Mouse (Mus musculus) heart, embryonic 16.5 days (tissue): ENCODE results near the gene Nxph4. TPM values are rescaled to one million over a fixed set of nuclear protein-coding genes. Genes with fewer than 3 reads are reported as not detected.

ENCODE experiments used
- ATAC-seq: fragments of 200-750 bp; cut with Nextera tagmentation; replicated peaks from 2 replicates; pipeline ENCODE4 v1.8.0; 2017; ENCODE audit warnings: moderate number of reproducible peaks; ENCODE audit not compliant: insufficient read depth, low FRiP score; ENCODE audit errors: extremely low read depth
- H3K27ac ChIP-seq: fragments of 300-500 bp; sonication (generic); 2 replicates; pipeline ENCODE4 v1.5.1; 2014; ENCODE audit warnings: mild to moderate bottlenecking, low read length, control low read depth, moderate library complexity
- H3K27me3 ChIP-seq: fragments of 300-500 bp; sonication (generic); 2 replicates; pipeline ENCODE4 v1.6.1; 2014; ENCODE audit warnings: low read length, mixed read lengths; ENCODE audit not compliant: control insufficient read depth, insufficient read depth
- H3K36me3 ChIP-seq: fragments of 300-500 bp; sonication (generic); 2 replicates; pipeline ENCODE4 v1.6.1; 2014; ENCODE audit not compliant: control insufficient read depth, insufficient read depth
- H3K4me1 ChIP-seq: fragments of 300-500 bp; sonication (generic); 2 replicates; pipeline ENCODE4 v1.6.1; 2014; ENCODE audit warnings: low read length, mixed read lengths; ENCODE audit not compliant: control insufficient read depth, insufficient read depth
- H3K4me2 ChIP-seq: fragments of 300-500 bp; sonication (generic); 2 replicates; pipeline ENCODE4 v1.6.1; 2014; ENCODE audit warnings: low read depth, mild to moderate bottlenecking, control low read depth, low read length
- H3K4me3 ChIP-seq: fragments of 300-500 bp; sonication (generic); 2 replicates; pipeline ENCODE4 v1.5.1; 2014; ENCODE audit warnings: mild to moderate bottlenecking, control low read depth, low read length
- H3K9ac ChIP-seq: fragments of 300-500 bp; sonication (generic); 2 replicates; pipeline ENCODE4 v1.6.1; 2014; ENCODE audit warnings: low read length, control low read depth
- H3K9me3 ChIP-seq: fragments of 300-500 bp; sonication (generic); replicated peaks from 2 replicates; pipeline ENCODE4 v1.6.1; 2016; ENCODE audit warnings: low read length; ENCODE audit not compliant: control insufficient read depth
- WGBS: fragments of 180-500 bp; shearing (Covaris S2); extraction: QIAGEN DNeasy Blood & Tissue Kit; methylation state at CpG from one replicate; pipeline ENCODE4 v1.1.7; 2014; 5-methylcytosine and 5-hydroxymethylcytosine counted together
- polyA plus RNA-seq: library from polyadenylated mRNA; unstranded; fragments of >200 nt; fragmentation: Nextera tagmentation; extraction: Ambion mirVana; gene quantifications from 2 replicates; pipeline ENCODE4 v1.2.1, GENCODE M21; 2015

The Nxph4 gene
- polyA plus RNA-seq, 1 experiment from 2014 or later = 1.4 TPM

- Histone ChIP-seq H3K27me3 (no peaks in the 10 kb centered on the region), H3K27ac (no peak overlapping the region), H3K4me1 (no peaks in the 10 kb centered on the region), H3K9ac (no peak overlapping the region), H3K4me3 (no peak overlapping the region), H3K4me2 (no peak overlapping the region), H3K9me3 (no peaks in the 10 kb centered on the region), H3K36me3 (peaks cover 5% of the 10 kb centered on the region)
- 87% methylated on average over 17 of the region's 17 CpGs for WGBS
- ATAC-seq = no peak
Observed at GRCm38 (mm10) chr10:127570937-127571641, 36.7 kb upstream of the Nxph4 start.

- Histone ChIP-seq H3K27ac (0 out of 2 replicates have a peak overlapping the region, but pooled peaks have one; percentile 18), H3K27me3 (no peaks in the 10 kb centered on the region), H3K4me3 (no peak overlapping the region), H3K4me2 (no peak overlapping the region), H3K36me3 (peaks cover 3% of the 10 kb centered on the region), H3K4me1 (no peaks in the 10 kb centered on the region), H3K9me3 (no peaks in the 10 kb centered on the region), H3K9ac (no peak overlapping the region)
- 58% methylated on average over 6 of the region's 6 CpGs for WGBS
- ATAC-seq = no peak
Observed at GRCm38 (mm10) chr10:127570384-127570783, 36.0 kb upstream of the Nxph4 start.

- Histone ChIP-seq H3K4me3 (no peak overlapping the region), H3K36me3 (no peaks in the 10 kb centered on the region), H3K9me3 (no peaks in the 10 kb centered on the region), H3K27ac (no peak overlapping the region), H3K27me3 (no peaks in the 10 kb centered on the region), H3K4me1 (peaks cover 1% of the 10 kb centered on the region), H3K9ac (no peak overlapping the region), H3K4me2 (no peak overlapping the region)
- 0 out of 2 replicates have a peak, but pooled peaks have one; percentile 14 for ATAC-seq
- 18% methylated on average over 3 of the region's 3 CpGs for WGBS
Observed at GRCm38 (mm10) chr10:127569450-127569849, 35.1 kb upstream of the Nxph4 start.

DNA sequence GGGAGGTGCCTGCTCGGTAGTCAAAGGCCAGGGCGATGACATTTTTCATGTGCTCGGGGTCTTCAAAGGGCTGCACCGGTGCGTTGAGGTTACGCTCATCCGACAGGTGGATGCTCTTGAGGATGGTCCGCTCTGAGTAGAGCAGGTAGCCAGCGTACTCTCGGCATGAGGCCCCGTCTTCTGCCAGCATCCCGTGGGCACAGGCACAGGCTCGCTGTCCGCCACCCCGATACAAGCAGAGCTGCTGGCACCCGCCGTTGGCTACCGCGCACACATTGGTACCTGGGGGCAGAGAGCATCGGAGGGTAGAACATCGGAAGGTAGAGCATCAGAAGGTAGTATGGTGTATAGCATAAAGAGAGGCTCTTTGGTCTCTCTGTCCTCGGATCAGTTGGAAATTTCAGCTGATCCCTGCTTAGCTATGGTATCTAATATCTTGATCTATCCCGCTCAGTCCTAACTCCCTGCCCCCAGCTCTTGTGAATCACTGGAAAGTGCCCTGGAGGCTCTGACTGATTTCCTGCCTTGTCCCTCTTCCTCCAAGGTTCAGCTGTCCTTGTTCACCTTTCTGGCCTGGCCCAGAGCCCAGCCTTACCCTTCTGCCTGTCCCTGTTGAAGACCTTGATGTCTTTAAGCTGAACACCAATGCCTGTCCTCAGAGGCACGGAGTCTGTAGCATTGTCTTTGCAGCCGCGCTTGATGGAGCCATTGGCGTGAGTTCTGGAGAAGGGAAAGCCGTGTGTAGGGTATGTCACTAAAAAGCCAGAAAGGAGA, 32.4 kb upstream of the Nxph4 start:
- Histone ChIP-seq H3K36me3 (no peaks in the 10 kb centered on the region), H3K9me3 (no peaks in the 10 kb centered on the region), H3K4me2 (no peak overlapping the region), H3K4me1 (peaks cover 6% of the 10 kb centered on the region), H3K4me3 (no peak overlapping the region), H3K9ac (no peak overlapping the region), H3K27ac (no peak overlapping the region), H3K27me3 (no peaks in the 10 kb centered on the region)
- no peak for ATAC-seq
- WGBS = 93% methylated on average over 28 of the region's 28 CpGs

DNA sequence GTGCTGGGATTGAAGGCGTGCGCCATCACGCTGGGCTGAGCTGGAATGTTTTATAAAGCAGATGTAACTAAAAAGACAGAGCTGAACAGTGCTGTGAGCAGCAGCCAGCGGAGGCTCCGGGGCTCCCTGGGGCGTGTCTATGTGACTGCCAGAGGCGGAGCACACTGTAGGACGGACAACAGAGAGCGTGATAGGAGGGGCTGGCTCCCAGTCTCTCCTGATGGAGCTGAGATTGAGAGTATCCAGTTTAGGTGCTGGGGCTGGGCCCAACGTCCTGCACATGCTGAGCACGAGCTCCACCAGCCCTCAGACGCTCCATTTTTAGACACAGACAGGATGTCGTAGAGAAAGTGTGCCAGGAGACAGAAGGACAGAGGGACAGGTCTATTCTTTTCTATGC, 29.9 kb upstream of the Nxph4 start:
- 0 out of 2 replicates have a peak overlapping the region, but pooled peaks have one; percentile 1 for H3K4me2 ChIP-seq

GRCm38 (mm10) chr10:127563840-127564239, 29.5 kb upstream of the Nxph4 start:
- Histone ChIP-seq H3K4me3 (no peak overlapping the region), H3K4me2 (no peak overlapping the region), H3K9ac (no peak overlapping the region), H3K27me3 (no peaks in the 10 kb centered on the region), H3K4me1 (peaks cover 6% of the 10 kb centered on the region), H3K27ac (no peak overlapping the region), H3K9me3 (no peaks in the 10 kb centered on the region), H3K36me3 (0 out of 2 replicates have a peak, but pooled peaks cover 3% of the 10 kb centered on the region)
- WGBS = 47% methylated on average over 8 of the region's 8 CpGs
- ATAC-seq = 0 out of 2 replicates have a peak, but pooled peaks have one; percentile 25

More for the DNA sequence above, 29.9 kb upstream of the Nxph4 start:
- Histone ChIP-seq H3K9me3 (no peaks in the 10 kb centered on the region), H3K27ac (0 out of 2 replicates have a peak overlapping the region, but pooled peaks have one; percentile 4), H3K27me3 (no peaks in the 10 kb centered on the region), H3K36me3 (0 out of 2 replicates have a peak, but pooled peaks cover 3% of the 10 kb centered on the region), H3K9ac (no peak overlapping the region), H3K4me3 (no peak overlapping the region), H3K4me1 (peaks cover 6% of the 10 kb centered on the region)
- 19% methylated on average over 13 of the region's 13 CpGs for WGBS
- ATAC-seq = peak; percentile 88

- Histone ChIP-seq H3K9ac (no peak overlapping the region), H3K36me3 (0 out of 2 replicates have a peak, but pooled peaks cover 10% of the 10 kb centered on the region), H3K4me2 (no peak overlapping the region), H3K9me3 (no peaks in the 10 kb centered on the region), H3K27me3 (no peaks in the 10 kb centered on the region), H3K4me1 (peaks cover 6% of the 10 kb centered on the region), H3K27ac (no peak overlapping the region), H3K4me3 (no peak overlapping the region)
- ATAC-seq = no peak
Observed at GRCm38 (mm10) chr10:127561145-127561544, 26.8 kb upstream of the Nxph4 start.

GRCm38 (mm10) chr10:127557397-127557796, 23.0 kb upstream of the Nxph4 start:
- ATAC-seq = no peak
- Histone ChIP-seq H3K4me2 (no peak overlapping the region), H3K27me3 (no peaks in the 10 kb centered on the region), H3K4me3 (no peak overlapping the region), H3K9me3 (no peaks in the 10 kb centered on the region), H3K27ac (no peak overlapping the region), H3K36me3 (peaks cover 15% of the 10 kb centered on the region), H3K4me1 (no peaks in the 10 kb centered on the region), H3K9ac (no peak overlapping the region)
- 91% methylated on average over 13 of the region's 13 CpGs for WGBS

GRCm38 (mm10) chr10:127555703-127556102, 21.3 kb upstream of the Nxph4 start:
- Histone ChIP-seq H3K4me2 (no peak overlapping the region), H3K36me3 (peaks cover 15% of the 10 kb centered on the region), H3K4me1 (no peaks in the 10 kb centered on the region), H3K27ac (no peak overlapping the region), H3K9ac (no peak overlapping the region), H3K27me3 (no peaks in the 10 kb centered on the region), H3K4me3 (no peak overlapping the region), H3K9me3 (no peaks in the 10 kb centered on the region)
- 78% methylated on average over 18 of the region's 18 CpGs for WGBS
- ATAC-seq = peak; percentile 18; the same call in 1 of the 2 replicates
